Mouse (Mus musculus): ENCODE data around the gene Hnrnph2. TPM values are rescaled to one million over a fixed set of nuclear protein-coding genes. Genes with fewer than 3 reads are reported as not detected.
A peak's percentile ranks its signal among the peaks of the same experiment; 100 is the strongest.

Gene Hnrnph2
- polyA plus RNA-seq, 1 experiment, result 24.6 TPM

DNA sequence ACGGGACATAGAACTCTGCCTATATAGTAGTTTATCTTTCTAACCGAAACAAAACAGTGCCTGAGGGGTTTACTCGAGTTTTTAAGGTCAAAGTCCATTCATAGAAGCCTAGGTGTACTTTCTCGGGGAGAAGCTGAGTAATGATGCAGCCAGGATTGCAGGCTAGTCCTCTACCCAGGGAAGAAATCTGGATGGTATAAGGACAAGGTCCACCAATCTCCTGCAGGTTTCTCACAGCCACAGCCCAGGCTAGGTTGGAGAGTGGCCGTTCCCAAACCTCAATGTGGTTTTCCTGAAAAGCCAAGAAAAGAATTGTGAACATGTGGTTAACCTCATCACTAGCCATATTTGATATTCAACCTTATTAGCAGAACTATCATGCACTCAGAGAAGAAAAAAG lies 11.1 kb upstream of the Hnrnph2 start:
- H3K36me3 ChIP-seq (ENCODE audit: control insufficient read depth, insufficient read depth), result peaks cover 7% of the 10 kb centered on the region
- H3ac ChIP-seq (ENCODE audit: control insufficient read depth, insufficient read length), result no peak overlapping the region
- no peak overlapping the region for H3K4me3 ChIP-seq
- H3K4me2 ChIP-seq (ENCODE audit: low read depth), result no peak overlapping the region
- TF ChIP-seq POLR2AphosphoS2 (IDR thresholded peaks at IDR 0.05; ENCODE audit: insufficient read length, low read depth) (peak; percentile 48), REST (IDR thresholded peaks at IDR 0.05; ENCODE audit: insufficient read depth, insufficient read length) (no peak), POLR2A (IDR thresholded peaks at IDR 0.05; ENCODE audit: insufficient read length, low read depth) (no peak), MAX (IDR thresholded peaks at IDR 0.05; ENCODE audit: low read depth) (no peak)
- no peaks in the 10 kb centered on the region for H3K27me3 ChIP-seq (ENCODE audit: control insufficient read depth, insufficient read depth, insufficient read length)
- H3K79me2 ChIP-seq (ENCODE audit: control insufficient read depth, insufficient read depth), result peaks cover 19% of the 10 kb centered on the region

DNA sequence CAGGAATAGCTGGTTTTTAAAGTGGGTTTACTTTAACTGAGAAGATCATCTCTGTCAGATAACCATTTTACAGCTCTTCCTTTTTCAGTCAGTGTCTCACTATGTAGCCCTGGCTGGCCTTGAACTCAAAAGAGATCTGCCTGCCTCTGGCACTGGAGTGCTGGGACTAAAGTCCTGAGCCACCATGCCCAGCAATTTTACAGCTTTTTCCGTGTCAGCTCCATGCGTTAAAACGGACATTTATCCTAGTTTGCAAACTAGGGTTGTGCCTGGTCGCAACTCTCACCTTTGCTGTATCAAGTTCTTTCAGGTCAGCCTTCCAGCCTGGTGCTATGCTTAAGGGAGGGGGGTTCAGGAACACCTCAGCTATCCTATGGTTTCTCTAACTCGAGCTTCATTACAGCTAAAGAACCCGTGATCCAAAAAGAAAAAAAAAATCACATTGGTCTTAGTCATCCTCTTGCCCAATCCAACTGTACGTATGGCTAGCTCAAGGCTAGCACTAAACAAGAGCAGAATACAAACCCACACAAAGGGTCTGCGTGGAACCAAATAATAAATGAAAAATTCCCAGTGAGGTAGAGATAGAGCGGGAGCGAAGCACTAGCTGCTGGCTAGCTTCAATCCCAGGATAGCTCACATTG lies 935 bp upstream of the Hnrnph2 start:
- Histone ChIP-seq H3K36me3 (ENCODE audit: control insufficient read depth, insufficient read depth) (no peaks in the 10 kb centered on the region), H3ac (ENCODE audit: control insufficient read depth, insufficient read length) (no peak overlapping the region), H3K27me3 (ENCODE audit: control insufficient read depth, insufficient read depth, insufficient read length) (no peaks in the 10 kb centered on the region), H3K79me2 (ENCODE audit: control insufficient read depth, insufficient read depth) (peaks cover 30% of the 10 kb centered on the region), H3K4me3 (peak overlapping the region; percentile 66), H3K4me2 (ENCODE audit: low read depth) (peak overlapping the region; percentile 78)
- TF ChIP-seq CEBPB (IDR thresholded peaks at IDR 0.05; ENCODE audit: insufficient read depth, poor library complexity, severe bottlenecking), result peak; percentile 44; the same call in 1 of the 2 replicates
- TF ChIP-seq MAX (IDR thresholded peaks at IDR 0.05; ENCODE audit: low read depth), result no peak

DNA sequence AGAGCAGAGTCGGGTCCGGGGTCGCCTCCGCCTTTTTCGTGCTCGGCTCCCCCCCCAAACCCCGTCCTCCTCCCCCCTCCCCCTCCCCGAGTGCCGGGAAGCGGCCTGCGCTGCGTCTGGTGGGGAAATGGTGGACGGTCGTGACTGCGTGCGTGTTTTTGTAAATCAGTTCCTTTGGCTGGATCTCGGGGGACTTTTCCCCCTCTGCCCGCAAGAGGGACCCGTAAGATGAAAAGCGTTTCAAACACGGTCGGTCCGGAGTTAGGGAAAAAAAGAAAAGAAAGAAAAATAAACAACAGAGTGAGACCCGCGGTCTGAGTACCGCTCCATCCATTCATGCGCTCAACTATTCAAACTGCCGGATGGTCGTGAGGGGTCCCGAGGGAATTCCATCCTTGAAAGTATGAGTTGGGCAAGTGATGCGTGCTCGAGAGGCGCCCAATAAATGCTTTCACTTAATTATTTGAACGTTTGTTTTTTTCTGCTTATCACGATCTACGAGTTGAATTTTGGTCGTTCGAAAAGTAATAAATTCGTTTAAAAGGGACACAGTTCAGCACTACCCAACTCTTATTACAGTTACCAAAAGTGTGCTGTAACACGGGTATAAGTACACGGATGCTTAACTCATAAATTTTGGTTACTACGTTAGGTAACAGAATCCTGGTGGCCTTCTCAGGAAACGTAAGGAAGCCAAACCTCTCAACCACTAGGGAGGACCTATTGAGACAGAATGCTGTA lies 571 bp downstream of the Hnrnph2 start:
- Histone ChIP-seq H3ac (ENCODE audit: control insufficient read depth, insufficient read length) (peak overlapping the region; percentile 55), H3K4me2 (ENCODE audit: low read depth) (peak overlapping the region; percentile 76), H3K27me3 (ENCODE audit: control insufficient read depth, insufficient read depth, insufficient read length) (no peaks in the 10 kb centered on the region), H3K79me2 (ENCODE audit: control insufficient read depth, insufficient read depth) (peaks cover 30% of the 10 kb centered on the region), H3K36me3 (ENCODE audit: control insufficient read depth, insufficient read depth) (no peaks in the 10 kb centered on the region), H3K4me3 (peak overlapping the region; percentile 66)
- TF ChIP-seq SRF (IDR thresholded peaks at IDR 0.05; ENCODE audit: control insufficient read depth, insufficient read length, low read depth), result no peak
- TF ChIP-seq TCF3 (IDR thresholded peaks at IDR 0.05; ENCODE audit: insufficient read length, low read depth), result no peak
- TF ChIP-seq POLR2A (IDR thresholded peaks at IDR 0.05; ENCODE audit: insufficient read length, low read depth), result no peak
- TF ChIP-seq CEBPB (IDR thresholded peaks at IDR 0.05; ENCODE audit: insufficient read depth, poor library complexity, severe bottlenecking), result no peak
- TF ChIP-seq REST (IDR thresholded peaks at IDR 0.05; ENCODE audit: insufficient read depth, insufficient read length), result no peak
- no peak for TF ChIP-seq POLR2AphosphoS2 (IDR thresholded peaks at IDR 0.05; ENCODE audit: insufficient read length, low read depth)
- TF ChIP-seq MYOG (IDR thresholded peaks at IDR 0.05; ENCODE audit: control insufficient read depth in 1 of 3, insufficient read depth in 1 of 3, insufficient read length in 2 of 3, low read depth in 2 of 3), result no peak
- TF ChIP-seq USF1 (IDR thresholded peaks at IDR 0.05; ENCODE audit: low read depth), result no peak
- TF ChIP-seq E2F4 (IDR thresholded peaks at IDR 0.05; ENCODE audit: insufficient read depth), result no peak
- TF ChIP-seq TCF12 (IDR thresholded peaks at IDR 0.05; ENCODE audit: insufficient read depth, poor library complexity, severe bottlenecking), result no peak
- TF ChIP-seq MYOD1 (IDR thresholded peaks at IDR 0.05; ENCODE audit: control insufficient read depth in 1 of 3, insufficient read length in 2 of 3, low read depth in 2 of 3), result no peak
- no peak for TF ChIP-seq MAX (IDR thresholded peaks at IDR 0.05; ENCODE audit: low read depth)

DNA sequence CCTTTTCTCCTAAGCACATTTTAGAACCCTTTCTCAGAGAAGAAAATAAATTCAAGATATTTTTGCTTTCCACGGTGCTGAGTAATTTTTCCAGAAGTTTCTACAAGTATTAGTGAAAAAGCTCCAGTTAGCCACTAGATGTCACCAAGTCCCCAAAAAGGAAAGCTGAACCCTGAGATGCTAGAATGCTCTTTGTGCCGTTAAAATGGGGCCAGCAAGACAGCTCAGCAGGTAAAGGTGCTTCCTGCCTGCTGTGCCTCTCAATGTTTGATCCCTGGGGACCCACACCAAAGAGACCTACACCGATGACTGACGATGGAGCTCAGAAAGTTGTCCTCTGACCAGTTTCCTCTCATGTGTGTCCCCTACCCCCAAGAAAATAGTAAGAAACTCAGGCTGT lies 8.5 kb downstream of the Hnrnph2 start:
- Histone ChIP-seq H3ac (ENCODE audit: control insufficient read depth, insufficient read length) (no peak overlapping the region), H3K36me3 (ENCODE audit: control insufficient read depth, insufficient read depth) (no peaks in the 10 kb centered on the region), H3K27me3 (ENCODE audit: control insufficient read depth, insufficient read depth, insufficient read length) (no peaks in the 10 kb centered on the region), H3K79me2 (ENCODE audit: control insufficient read depth, insufficient read depth) (no peaks in the 10 kb centered on the region), H3K4me2 (ENCODE audit: low read depth) (no peak overlapping the region), H3K4me3 (no peak overlapping the region)
- no peak for TF ChIP-seq TCF3 (IDR thresholded peaks at IDR 0.05; ENCODE audit: insufficient read length, low read depth)
- TF ChIP-seq POLR2A (IDR thresholded peaks at IDR 0.05; ENCODE audit: insufficient read length, low read depth), result no peak
- TF ChIP-seq MYOG (IDR thresholded peaks at IDR 0.05; ENCODE audit: control insufficient read depth in 1 of 3, insufficient read depth in 1 of 3, insufficient read length in 2 of 3, low read depth in 2 of 3), result no peak
- TF ChIP-seq POLR2AphosphoS2 (IDR thresholded peaks at IDR 0.05; ENCODE audit: insufficient read length, low read depth), result no peak
- no peak for TF ChIP-seq MYOD1 (IDR thresholded peaks at IDR 0.05; ENCODE audit: control insufficient read depth in 1 of 3, insufficient read length in 2 of 3, low read depth in 2 of 3)
- no peak for TF ChIP-seq REST (IDR thresholded peaks at IDR 0.05; ENCODE audit: insufficient read depth, insufficient read length)
- TF ChIP-seq E2F4 (IDR thresholded peaks at IDR 0.05; ENCODE audit: insufficient read depth), result no peak
- no peak for TF ChIP-seq TCF12 (IDR thresholded peaks at IDR 0.05; ENCODE audit: insufficient read depth, poor library complexity, severe bottlenecking)
- TF ChIP-seq CEBPB (IDR thresholded peaks at IDR 0.05; ENCODE audit: insufficient read depth, poor library complexity, severe bottlenecking), result no peak
- no peak for TF ChIP-seq MAX (IDR thresholded peaks at IDR 0.05; ENCODE audit: low read depth)
- TF ChIP-seq USF1 (IDR thresholded peaks at IDR 0.05; ENCODE audit: low read depth), result no peak
- TF ChIP-seq SRF (IDR thresholded peaks at IDR 0.05; ENCODE audit: control insufficient read depth, insufficient read length, low read depth), result no peak

DNA sequence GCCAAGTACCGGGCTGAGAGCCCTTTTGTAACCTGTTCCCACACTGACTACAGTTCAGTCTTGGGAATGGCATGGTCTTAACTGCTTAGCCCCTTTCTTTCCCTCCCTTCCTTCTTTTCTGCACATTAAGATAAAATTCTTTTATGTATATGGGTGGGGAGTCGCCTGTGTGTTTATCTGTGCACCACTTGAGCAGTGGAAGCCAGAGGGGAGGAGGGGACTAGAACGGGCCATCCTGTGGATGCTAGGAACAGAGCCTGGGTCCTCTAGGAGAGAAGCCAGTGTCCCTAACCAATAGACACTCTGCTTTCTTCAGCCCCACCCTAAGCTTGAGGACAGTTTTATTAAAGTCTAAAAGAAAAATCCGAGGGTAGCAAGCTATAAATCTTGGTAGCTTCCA lies 10.0 kb downstream of the Hnrnph2 start:
- Histone ChIP-seq H3K79me2 (ENCODE audit: control insufficient read depth, insufficient read depth) (no peaks in the 10 kb centered on the region), H3ac (ENCODE audit: control insufficient read depth, insufficient read length) (no peak overlapping the region)

More for the DNA sequence above, 10.0 kb downstream of the Hnrnph2 start:
- H3K27me3 ChIP-seq (ENCODE audit: control insufficient read depth, insufficient read depth, insufficient read length), result no peaks in the 10 kb centered on the region
- no peaks in the 10 kb centered on the region for H3K36me3 ChIP-seq (ENCODE audit: control insufficient read depth, insufficient read depth)
- TF ChIP-seq MYOD1 (IDR thresholded peaks at IDR 0.05; ENCODE audit: control insufficient read depth in 1 of 3, insufficient read length in 2 of 3, low read depth in 2 of 3), result no peak
- TF ChIP-seq TCF12 (IDR thresholded peaks at IDR 0.05; ENCODE audit: insufficient read depth, poor library complexity, severe bottlenecking), result no peak
- no peak for TF ChIP-seq MYOG (IDR thresholded peaks at IDR 0.05; ENCODE audit: control insufficient read depth in 1 of 3, insufficient read depth in 1 of 3, insufficient read length in 2 of 3, low read depth in 2 of 3)
- TF ChIP-seq TCF3 (IDR thresholded peaks at IDR 0.05; ENCODE audit: insufficient read length, low read depth), result no peak
- H3K4me3 ChIP-seq, result no peak overlapping the region
- H3K4me2 ChIP-seq (ENCODE audit: low read depth), result no peak overlapping the region
